Mouse (Mus musculus) CH12.LX (cell line): ENCODE results near the gene Galp.

Experiments used
- CTCF ChIP-seq, 2 experiments: IDR thresholded peaks in 1 of 2; conservative IDR thresholded peaks in 1 of 2; 2 replicates each; pipeline ENCODE4 v1.5.1; 2011 to 2012; ENCODE audit warnings: low read depth in 2 of 2, low read length in 2 of 2, improper control_type of control experiment in 1 of 2, inconsistent platforms in 1 of 2, mild to moderate bottlenecking in 1 of 2, moderate library complexity in 1 of 2
- EP300 ChIP-seq: IDR thresholded peaks from 2 replicates; pipeline ENCODE4 v1.6.1; 2011; ENCODE audit warnings: low read length, improper control_type of control experiment
- HCFC1 ChIP-seq: IDR thresholded peaks from 2 replicates; pipeline ENCODE4 v1.6.1; 2012; ENCODE audit warnings: low read depth, mild to moderate bottlenecking, inconsistent platforms, low read length, improper control_type of control experiment
- JUN ChIP-seq: IDR thresholded peaks from 2 replicates; pipeline ENCODE4 v1.6.1; 2011; ENCODE audit warnings: low read depth, mild to moderate bottlenecking, low read length, improper control_type of control experiment, moderate library complexity; ENCODE audit not compliant: insufficient read depth
- KAT2A ChIP-seq: IDR thresholded peaks from 2 replicates; pipeline ENCODE4 v1.6.1; 2012; ENCODE audit warnings: low read length, improper control_type of control experiment, inconsistent platforms; ENCODE audit not compliant: insufficient replicate concordance
- MAX ChIP-seq: IDR thresholded peaks from 2 replicates; pipeline ENCODE4 v1.6.1; 2011; ENCODE audit warnings: low read length, improper control_type of control experiment
- POLR2A ChIP-seq: IDR thresholded peaks from 2 replicates; pipeline ENCODE4 v1.6.1; 2011; ENCODE audit warnings: low read depth, mild to moderate bottlenecking, improper control_type of control experiment, low read length
- POLR2AphosphoS2 ChIP-seq: IDR thresholded peaks from 2 replicates; pipeline ENCODE4 v1.6.1; 2011; ENCODE audit warnings: low read depth, low read length, improper control_type of control experiment
- RAD21 ChIP-seq: IDR thresholded peaks from 2 replicates; pipeline ENCODE4 v1.6.1; 2011; ENCODE audit warnings: low read depth, mild to moderate bottlenecking, low read length, improper control_type of control experiment, moderate library complexity
- USF1 ChIP-seq: IDR thresholded peaks from 2 replicates; pipeline ENCODE4 v1.6.1; 2014; ENCODE audit warnings: low read depth, mild to moderate bottlenecking, inconsistent platforms, low read length, improper control_type of control experiment
- ZKSCAN1 ChIP-seq: IDR thresholded peaks from 2 replicates; pipeline ENCODE4 v1.6.1; 2012; ENCODE audit warnings: low read depth, inconsistent platforms, low read length, improper control_type of control experiment, borderline replicate concordance
- ZMIZ1 ChIP-seq: IDR thresholded peaks from 2 replicates; pipeline ENCODE4 v1.6.1; 2012; ENCODE audit warnings: low read depth, mild to moderate bottlenecking, inconsistent platforms, low read length, improper control_type of control experiment
- ZNF384 ChIP-seq: IDR thresholded peaks from 2 replicates; pipeline ENCODE4 v1.6.1; 2012; ENCODE audit warnings: low read depth, low read length, improper control_type of control experiment, inconsistent platforms

DNA sequence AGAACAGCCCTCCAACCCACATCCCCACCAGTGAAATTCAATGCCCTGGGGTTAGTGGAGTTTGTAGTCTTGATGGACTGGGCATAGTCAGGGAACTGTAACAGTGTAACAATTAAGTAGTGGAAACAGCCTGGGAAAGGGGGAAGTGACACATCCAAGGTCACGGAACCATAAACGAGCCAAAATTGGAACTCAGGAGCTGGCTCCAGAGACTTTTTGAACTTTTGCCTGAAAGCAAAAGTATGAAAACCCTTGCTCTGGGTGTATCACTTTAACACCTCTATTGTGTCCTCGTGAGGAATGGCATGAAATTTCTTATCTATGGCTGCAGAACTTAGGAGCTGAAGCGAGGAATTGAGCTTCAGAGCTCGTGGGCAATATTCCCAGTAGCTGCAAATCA, 42.7 kb upstream of the Galp start:
- TF ChIP-seq POLR2A (no peak), USF1 (no peak), KAT2A (no peak), POLR2AphosphoS2 (no peak), HCFC1 (no peak), CTCF (conservative IDR thresholded peaks at IDR 0.05 in 1 of 2, IDR thresholded peaks at IDR 0.05 in 1 of 2; ENCODE audit: low read depth in 2 of 2, low read length in 2 of 2) (no peak), ZMIZ1 (no peak), EP300 (no peak), MAX (no peak), JUN (no peak), ZNF384 (no peak), RAD21 (no peak), ZKSCAN1 (no peak)
